Mouse (Mus musculus): ENCODE results near the gene Cd93. TPM values are rescaled to one million over a fixed set of nuclear protein-coding genes. Genes with fewer than 3 reads are reported as not detected.

Gene Cd93
- polyA plus RNA-seq, 1 experiment = 7.5 TPM

DNA sequence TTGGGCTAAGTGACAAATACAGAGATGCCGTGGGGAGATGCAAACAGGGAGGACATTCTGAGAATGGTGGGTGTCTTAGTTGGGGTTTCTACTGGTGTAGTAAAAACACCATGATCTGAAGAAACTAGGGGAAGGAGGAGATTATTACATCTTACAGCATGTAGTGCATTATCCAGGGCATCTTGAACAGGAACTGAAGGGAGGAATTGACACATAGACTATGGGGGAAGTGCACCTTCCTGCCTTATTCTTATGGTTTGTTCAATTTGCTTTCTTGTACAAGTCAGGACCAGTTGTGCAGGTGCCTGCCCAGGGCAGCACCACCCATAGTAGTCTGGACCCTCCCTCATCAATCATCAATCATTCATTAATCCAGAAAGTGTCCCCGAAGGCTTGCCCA, 56.4 kb downstream of the Cd93 start:
- Histone ChIP-seq H3K27ac (ENCODE audit: insufficient read depth, low read length) (no peak overlapping the region), H3K36me3 (ENCODE audit: control insufficient read depth, insufficient read depth, low read length) (no peaks in the 10 kb centered on the region), H3K27me3 (ENCODE audit: control insufficient read depth, insufficient read depth, low read length) (no peaks in the 10 kb centered on the region), H3K4me3 (ENCODE audit: extremely low read depth, insufficient read depth, insufficient read length) (no peak overlapping the region), H3K4me1 (ENCODE audit: control insufficient read depth, insufficient read depth, insufficient read length) (no peaks in the 10 kb centered on the region)
- 91% methylated on average over 2 of the region's 2 CpGs for WGBS
- no peak for DNase-seq (ENCODE audit: low read depth in 1 of 2, low spot score in 2 of 2)
- TF ChIP-seq POLR2A (IDR thresholded peaks at IDR 0.05; ENCODE audit: low read depth, low read length) (no peak), CTCF (IDR thresholded peaks at IDR 0.05; ENCODE audit: extremely low read depth, insufficient read depth, insufficient read length, insufficient replicate concordance) (no peak)

Other genes with a start within 250 kb of the Cd93 start
- gene Sstr4, start 48.2 kb downstream of the Cd93 start, polyA plus RNA-seq (2012; rRNA removed) = 0.26 and 1.2 TPM in 2 replicates
- gene Thbd, start 35.4 kb downstream of the Cd93 start, polyA plus RNA-seq (2012; rRNA removed) = 39.1 and 44.9 TPM in 2 replicates
- gene Nxt1, start 229.0 kb upstream of the Cd93 start, polyA plus RNA-seq (2012; rRNA removed) = 16.4 and 17.7 TPM in 2 replicates
- 2.6 and 2.9 TPM in 2 replicates for gene Gzf1, start 237.5 kb upstream of the Cd93 start, polyA plus RNA-seq (2012; rRNA removed)